Mouse (Mus musculus) gastrocnemius, postnatal 36 days (tissue): ENCODE measurements around the gene Gm6592. TPM values are rescaled to one million over a fixed set of nuclear protein-coding genes. Genes with fewer than 3 reads are reported as not detected.
"Not testable (repeated sequence)": the region's sequence is repeated elsewhere in the genome, so short reads cannot be mapped to it uniquely, and the experiment has no call there.

Source experiments
- DNase-seq, 2 experiments: peaks; one replicate each; pipeline ENCODE4 v3.0.0; 2022
- intact Hi-C: fragments of 180-260 bp; cut with DNase I; formaldehyde crosslinking; loops from one replicate; pipeline ENCODE4 v1.15.1; 2025
- long read RNA-seq, 2 experiments: library from polyadenylated mRNA; stranded (forward); transcript quantifications; one replicate each; pipeline ENCODE4 v2.0.0; 2021
- total RNA-seq, 2 experiments: library from RNA; stranded (reverse); gene quantifications; 2 replicates each; pipeline ENCODE4 v1.2.3; 2021

Gene Gm6592
- not detected for total RNA-seq
- long read RNA-seq, experiment 1, result 0 reads
- long read RNA-seq, experiment 2, result 0 reads

- no peak for DNase-seq
These were observed at the start of gene Gm6592 for GRCm38 (mm10) chrX:8843694-8844093. Gm6592 (plus strand) TSS chrX:8843994.

GRCm38 (mm10) chrX:8803391-8803790 lies 40.4 kb upstream of the Gm6592 start, which contains the start of gene Ssxb5:
Ssxb5 (plus strand) TSS chrX:8803691.
- intact Hi-C loops, DNase-seq: not testable (repeated sequence)

More at GRCm38 (mm10) chrX:8843694-8844093, at the start of gene Gm6592:
- intact Hi-C loops, result no loop called here

GRCm38 (mm10) chrX:8832043-8832442 lies 11.8 kb upstream of the Gm6592 start:
- peak in 1 of 2 experiments; percentile 13 for DNase-seq

GRCm38 (mm10) chrX:8852486-8852885 lies 8.7 kb downstream of the Gm6592 start:
- intact Hi-C loops, result no loop called here
- no peak for DNase-seq

More at GRCm38 (mm10) chrX:8832043-8832442, 11.8 kb upstream of the Gm6592 start:
- intact Hi-C loops, result no loop called here

GRCm38 (mm10) chrX:8864331-8864730 lies 20.5 kb downstream of the Gm6592 start:
- peak; percentile 11 to 13 for DNase-seq
- intact Hi-C loops, result not testable (repeated sequence)

- DNase-seq, intact Hi-C loops: not testable (repeated sequence)
These were observed 30.2 kb downstream of the Gm6592 start, which contains the start of gene Gm5751 for GRCm38 (mm10) chrX:8873953-8874352. Gm5751 (plus strand) TSS chrX:8874253.

GRCm38 (mm10) chrX:8884336-8884735 lies 40.5 kb downstream of the Gm6592 start:
- intact Hi-C loops, result no loop called here
- no peak for DNase-seq

- DNase-seq, result no peak
- intact Hi-C loops, result no loop called here
These were observed 48.2 kb downstream of the Gm6592 start for GRCm38 (mm10) chrX:8891975-8892342.

- DNase-seq, result peak; percentile 47
- intact Hi-C loops, result no loop called here
These were observed 48.8 kb downstream of the Gm6592 start, which contains the start of gene B630019K06Rik for GRCm38 (mm10) chrX:8892343-8893155. B630019K06Rik (plus strand) TSS chrX:8892382.

- intact Hi-C loops, result no loop called here
- DNase-seq, result no peak
These were observed 49.4 kb downstream of the Gm6592 start for GRCm38 (mm10) chrX:8893182-8893651.

Other genes with a start within 250 kb of the Gm6592 start
- not detected for gene Ssxb8, start 153.2 kb upstream of the Gm6592 start, total RNA-seq
- gene Ssx9, start 95.6 kb upstream of the Gm6592 start, total RNA-seq, result not detected
- not detected for gene Ssxb5, start 40.3 kb upstream of the Gm6592 start, total RNA-seq
- not detected for gene Gm5751, start 30.3 kb downstream of the Gm6592 start, total RNA-seq
- under 1 TPM; 0.36 to 0.42 TPM for gene B630019K06Rik, start 48.4 kb downstream of the Gm6592 start, total RNA-seq
- gene Fthl17b, start 119.0 kb downstream of the Gm6592 start, total RNA-seq, result not detected
- not detected for gene Fthl17c, start 132.6 kb downstream of the Gm6592 start, total RNA-seq
- gene Fthl17d, start 142.8 kb downstream of the Gm6592 start, total RNA-seq, result not detected
- not detected for gene Fthl17e, start 189.5 kb downstream of the Gm6592 start, total RNA-seq
- gene Fthl17f, start 219.0 kb downstream of the Gm6592 start, total RNA-seq, result not detected